Mouse (Mus musculus) liver, embryonic 15.5 days (tissue): ENCODE data around the gene Apba1. TPM values are rescaled to one million over a fixed set of nuclear protein-coding genes. Genes with fewer than 3 reads are reported as not detected.

ENCODE experiments used
- ATAC-seq: fragments of 200-750 bp; cut with Nextera tagmentation; 2 replicates; pipeline ENCODE4 v1.8.0; 2017; ENCODE audit warnings: moderate number of reproducible peaks, mild to moderate bottlenecking, moderate library complexity; ENCODE audit not compliant: insufficient read depth
- H3K27ac ChIP-seq: fragments of 300-500 bp; sonication (generic); replicated peaks from 2 replicates; pipeline ENCODE4 v1.5.1; 2015; ENCODE audit warnings: mild to moderate bottlenecking, inconsistent platforms
- H3K27me3 ChIP-seq: fragments of 300-500 bp; sonication (generic); 2 replicates; pipeline ENCODE4 v1.6.1; 2015; ENCODE audit warnings: mild to moderate bottlenecking, inconsistent platforms
- H3K36me3 ChIP-seq: fragments of 300-500 bp; sonication (generic); replicated peaks from 2 replicates; pipeline ENCODE4 v1.6.1; 2015; ENCODE audit warnings: moderate library complexity, mild to moderate bottlenecking, inconsistent platforms
- H3K4me1 ChIP-seq: fragments of 300-500 bp; sonication (generic); replicated peaks from 2 replicates; pipeline ENCODE4 v1.6.1; 2015; ENCODE audit warnings: inconsistent platforms
- H3K4me2 ChIP-seq: fragments of 300-500 bp; sonication (generic); 2 replicates; pipeline ENCODE4 v1.6.1; 2015; ENCODE audit warnings: moderate library complexity, mild to moderate bottlenecking, inconsistent platforms
- H3K4me3 ChIP-seq: fragments of 300-500 bp; sonication (generic); replicated peaks from 2 replicates; pipeline ENCODE4 v1.5.1; 2015; ENCODE audit warnings: mild to moderate bottlenecking, inconsistent platforms
- H3K9ac ChIP-seq: fragments of 300-500 bp; sonication (generic); 2 replicates; pipeline ENCODE4 v1.6.1; 2015; ENCODE audit warnings: moderate library complexity, mild to moderate bottlenecking, inconsistent platforms
- H3K9me3 ChIP-seq: fragments of 300-500 bp; sonication (generic); replicated peaks from 2 replicates; pipeline ENCODE4 v1.6.1; 2016; ENCODE audit warnings: inconsistent platforms
- WGBS: fragments of 180-500 bp; shearing (Covaris S2); methylation state at CpG from one replicate; pipeline ENCODE4 v1.1.7; 2015; ENCODE audit warnings: mixed read lengths; ENCODE audit not compliant: insufficient replicate concordance; 5-methylcytosine and 5-hydroxymethylcytosine counted together
- polyA plus RNA-seq: library from polyadenylated mRNA; unstranded; fragments of >200 nt; fragmentation: Nextera tagmentation; extraction: Ambion mirVana; gene quantifications from 2 replicates; pipeline ENCODE4 v1.2.1, GENCODE M21; 2015

Apba1 gene
- polyA plus RNA-seq, 1 experiment from 2014 or later, result 0.07 TPM

GRCm38 (mm10) chr19:23833685-23834682, 75.3 kb downstream of the Apba1 start:
- 52% methylated on average over 14 of the region's 14 CpGs for WGBS
- Histone ChIP-seq H3K27ac (no peak overlapping the region), H3K4me3 (no peak overlapping the region), H3K9me3 (no peaks in the 10 kb centered on the region), H3K27me3 (no peaks in the 10 kb centered on the region), H3K36me3 (no peaks in the 10 kb centered on the region), H3K9ac (no peak overlapping the region), H3K4me1 (no peaks in the 10 kb centered on the region), H3K4me2 (no peak overlapping the region)
- no peak for ATAC-seq

GRCm38 (mm10) chr19:23834721-23835120, 76.0 kb downstream of the Apba1 start:
- ATAC-seq, result no peak
- 54% methylated on average over 3 of the region's 3 CpGs for WGBS
- no peak overlapping the region for H3K4me2 ChIP-seq
- H3K9me3 ChIP-seq, result 0 out of 2 replicates have a peak, but pooled peaks cover 2% of the 10 kb centered on the region
- no peak overlapping the region for H3K9ac ChIP-seq
- no peaks in the 10 kb centered on the region for H3K36me3 ChIP-seq
- H3K4me1 ChIP-seq, result no peaks in the 10 kb centered on the region
- H3K27me3 ChIP-seq, result no peaks in the 10 kb centered on the region
- H3K4me3 ChIP-seq, result no peak overlapping the region
- no peak overlapping the region for H3K27ac ChIP-seq

GRCm38 (mm10) chr19:23855832-23856231, 97.1 kb downstream of the Apba1 start:
- H3K27me3 ChIP-seq, result no peaks in the 10 kb centered on the region
- H3K4me1 ChIP-seq, result no peaks in the 10 kb centered on the region
- H3K9ac ChIP-seq, result no peak overlapping the region
- H3K36me3 ChIP-seq, result no peaks in the 10 kb centered on the region
- no peak overlapping the region for H3K4me2 ChIP-seq
- ATAC-seq, result no peak
- H3K9me3 ChIP-seq, result no peaks in the 10 kb centered on the region
- WGBS, result 73% methylated on average over 7 of the region's 7 CpGs
- no peak overlapping the region for H3K4me3 ChIP-seq
- H3K27ac ChIP-seq, result no peak overlapping the region

- no peak for ATAC-seq
Measured at GRCm38 (mm10) chr19:23858091-23858490, 99.4 kb downstream of the Apba1 start.

GRCm38 (mm10) chr19:23858781-23859180, 100.1 kb downstream of the Apba1 start:
- WGBS, result 76% methylated on average over 9 of the region's 9 CpGs

More at GRCm38 (mm10) chr19:23858091-23858490, 99.4 kb downstream of the Apba1 start:
- 71% methylated on average over 4 of the region's 4 CpGs for WGBS
- no peak overlapping the region for H3K27ac ChIP-seq
- no peaks in the 10 kb centered on the region for H3K9me3 ChIP-seq
- no peaks in the 10 kb centered on the region for H3K27me3 ChIP-seq
- H3K4me3 ChIP-seq, result no peak overlapping the region
- no peaks in the 10 kb centered on the region for H3K4me1 ChIP-seq
- no peak overlapping the region for H3K4me2 ChIP-seq
- no peak overlapping the region for H3K9ac ChIP-seq
- no peaks in the 10 kb centered on the region for H3K36me3 ChIP-seq

GRCm38 (mm10) chr19:23860151-23860820, 101.6 kb downstream of the Apba1 start:
- H3K27me3 ChIP-seq, result no peaks in the 10 kb centered on the region
- no peak overlapping the region for H3K4me2 ChIP-seq
- no peak overlapping the region for H3K4me3 ChIP-seq
- no peak overlapping the region for H3K27ac ChIP-seq
- H3K4me1 ChIP-seq, result no peaks in the 10 kb centered on the region
- 26% methylated on average over 13 of the region's 13 CpGs for WGBS
- ATAC-seq, result no peak
- H3K9me3 ChIP-seq, result no peaks in the 10 kb centered on the region
- no peak overlapping the region for H3K9ac ChIP-seq
- no peaks in the 10 kb centered on the region for H3K36me3 ChIP-seq

More at GRCm38 (mm10) chr19:23858781-23859180, 100.1 kb downstream of the Apba1 start:
- no peak for ATAC-seq
- no peaks in the 10 kb centered on the region for H3K4me1 ChIP-seq
- H3K4me2 ChIP-seq, result no peak overlapping the region
- H3K9me3 ChIP-seq, result no peaks in the 10 kb centered on the region
- no peak overlapping the region for H3K27ac ChIP-seq
- H3K27me3 ChIP-seq, result no peaks in the 10 kb centered on the region
- H3K9ac ChIP-seq, result no peak overlapping the region
- H3K4me3 ChIP-seq, result no peak overlapping the region
- H3K36me3 ChIP-seq, result no peaks in the 10 kb centered on the region

GRCm38 (mm10) chr19:23862736-23863135, 104.0 kb downstream of the Apba1 start:
- Histone ChIP-seq H3K27me3 (no peaks in the 10 kb centered on the region), H3K4me2 (no peak overlapping the region)
- WGBS, result 33% methylated on average over 4 of the region's 4 CpGs

GRCm38 (mm10) chr19:23863959-23864358, 105.3 kb downstream of the Apba1 start:
- Histone ChIP-seq H3K4me2 (no peak overlapping the region), H3K9me3 (no peaks in the 10 kb centered on the region), H3K9ac (no peak overlapping the region), H3K36me3 (no peaks in the 10 kb centered on the region), H3K27ac (no peak overlapping the region), H3K27me3 (no peaks in the 10 kb centered on the region), H3K4me3 (no peak overlapping the region), H3K4me1 (no peaks in the 10 kb centered on the region)
- ATAC-seq, result no peak
- 56% methylated on average over 3 of the region's 3 CpGs for WGBS

More at GRCm38 (mm10) chr19:23862736-23863135, 104.0 kb downstream of the Apba1 start:
- Histone ChIP-seq H3K9ac (no peak overlapping the region), H3K9me3 (no peaks in the 10 kb centered on the region), H3K27ac (no peak overlapping the region), H3K4me1 (no peaks in the 10 kb centered on the region), H3K36me3 (no peaks in the 10 kb centered on the region), H3K4me3 (no peak overlapping the region)
- ATAC-seq, result no peak

GRCm38 (mm10) chr19:23866045-23866444, 107.4 kb downstream of the Apba1 start:
- 68% methylated on average over 9 of the region's 9 CpGs for WGBS
- H3K9me3 ChIP-seq, result no peaks in the 10 kb centered on the region
- ATAC-seq, result no peak

GRCm38 (mm10) chr19:23867052-23867451, 108.4 kb downstream of the Apba1 start:
- Histone ChIP-seq H3K27me3 (no peaks in the 10 kb centered on the region), H3K4me2 (no peak overlapping the region), H3K36me3 (no peaks in the 10 kb centered on the region), H3K9me3 (no peaks in the 10 kb centered on the region), H3K4me3 (no peak overlapping the region), H3K27ac (no peak overlapping the region), H3K9ac (no peak overlapping the region), H3K4me1 (no peaks in the 10 kb centered on the region)
- ATAC-seq, result no peak
- 68% methylated on average over 11 of the region's 11 CpGs for WGBS

More at GRCm38 (mm10) chr19:23866045-23866444, 107.4 kb downstream of the Apba1 start:
- Histone ChIP-seq H3K9ac (no peak overlapping the region), H3K27me3 (no peaks in the 10 kb centered on the region), H3K4me3 (no peak overlapping the region), H3K36me3 (no peaks in the 10 kb centered on the region), H3K4me1 (no peaks in the 10 kb centered on the region), H3K4me2 (no peak overlapping the region), H3K27ac (no peak overlapping the region)

- Histone ChIP-seq H3K27me3 (no peaks in the 10 kb centered on the region), H3K4me1 (no peaks in the 10 kb centered on the region), H3K9me3 (no peaks in the 10 kb centered on the region), H3K4me2 (no peak overlapping the region), H3K36me3 (no peaks in the 10 kb centered on the region), H3K4me3 (no peak overlapping the region), H3K27ac (no peak overlapping the region), H3K9ac (no peak overlapping the region)
- WGBS, result 60% methylated on average over 7 of the region's 7 CpGs
- no peak for ATAC-seq
Measured at GRCm38 (mm10) chr19:23867589-23867988, 108.9 kb downstream of the Apba1 start.
